19 mouse cellular contexts compared by ENCODE assay signal in the genomic region with DNA sequence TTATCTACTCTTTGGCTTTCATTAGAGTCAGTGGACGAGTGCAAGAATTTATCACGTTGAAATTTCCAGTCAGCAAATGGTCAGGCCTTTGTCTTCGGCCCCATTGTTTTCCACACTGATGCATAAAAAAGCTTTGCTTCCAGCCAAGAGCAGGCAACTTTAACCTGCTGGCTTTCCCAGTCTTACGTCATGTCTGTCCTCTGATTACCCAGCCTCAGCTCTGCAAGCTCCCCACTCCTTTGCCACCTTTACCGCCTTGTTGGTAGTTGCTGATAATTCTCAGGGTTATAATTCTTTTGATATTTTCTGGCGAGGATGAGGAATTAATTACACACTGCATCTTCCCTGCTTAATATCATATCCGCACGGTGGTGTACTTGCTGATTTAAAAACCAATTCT.
"Had no signal": no experiment of that assay in that cellular context is flagged by ENCODE, and none has a peak within 500 bp of the region (broad histone marks: within the 10 kb centered on the region; RNA-seq: fewer than 3 reads in every experiment).

No protein-coding gene starts in this region.

- DNase-seq: kidney, adult 2 months; kidney, postnatal 14 days; liver, embryonic 13.5 days; liver, postnatal 0 days; lung, postnatal 14 days; retina, postnatal 1 day; right cerebral cortex, postnatal 4 days; spleen, adult 18-20 months; thymus, adult 2 months; thymus, postnatal 36 days had no signal

- ATAC-seq: intestine, embryonic 16.5 days; liver, postnatal 0 days had no signal

- H3K4me3 ChIP-seq: kidney, embryonic 15.5 days; limb, embryonic 10.5 days; liver, embryonic 13.5 days; lung, embryonic 15.5 days; megakaryocyte, embryonic 14.5 days; myocyte; neural tube, embryonic 12.5 days; stomach, embryonic 15.5 days had no signal

- H3K27me3 ChIP-seq: kidney, embryonic 15.5 days; liver, embryonic 13.5 days; lung, embryonic 15.5 days; megakaryocyte, embryonic 14.5 days; neural tube, embryonic 12.5 days; stomach, embryonic 15.5 days had no signal

- H3K4me1 ChIP-seq: limb, embryonic 10.5 days; liver, embryonic 13.5 days; lung, embryonic 15.5 days; neural tube, embryonic 12.5 days; stomach, embryonic 15.5 days had no signal

- H3K9ac ChIP-seq: kidney, embryonic 15.5 days; liver, embryonic 13.5 days; liver, postnatal 0 days; lung, embryonic 15.5 days; neural tube, embryonic 12.5 days; stomach, embryonic 15.5 days had no signal

- H3K36me3 ChIP-seq: kidney, embryonic 15.5 days; limb, embryonic 10.5 days; liver, embryonic 13.5 days; lung, embryonic 15.5 days; neural tube, embryonic 12.5 days; stomach, embryonic 15.5 days had no signal

- H3K4me2 ChIP-seq: kidney, embryonic 15.5 days; liver, embryonic 13.5 days; lung, embryonic 15.5 days; neural tube, embryonic 12.5 days; stomach, embryonic 15.5 days had no signal

- H3K27ac ChIP-seq: kidney, embryonic 15.5 days; limb, embryonic 10.5 days; liver, embryonic 13.5 days; lung, embryonic 15.5 days; macrophage; neural tube, embryonic 12.5 days; stomach, embryonic 15.5 days had no signal

- H3K9me3 ChIP-seq: kidney, embryonic 15.5 days; limb, embryonic 10.5 days; liver, embryonic 13.5 days; lung, embryonic 15.5 days; megakaryocyte, embryonic 14.5 days; neural tube, embryonic 12.5 days; stomach, embryonic 15.5 days had no signal
